Mouse (Mus musculus) ES-Bruce4 (cell line): Measurements from ENCODE around the gene Krt6b.

Source experiments
- CTCF ChIP-seq: IDR thresholded peaks from one replicate; pipeline ENCODE4 v1.8.1; 2011; ENCODE audit warnings: low read depth, low read length
- EP300 ChIP-seq: IDR thresholded peaks from 2 replicates; pipeline ENCODE4 v1.6.1; 2011; ENCODE audit warnings: low read depth, low read length; ENCODE audit not compliant: insufficient read depth
- POLR2A ChIP-seq: IDR thresholded peaks from one replicate; pipeline ENCODE4 v1.8.1; 2011; ENCODE audit warnings: low read length; ENCODE audit not compliant: insufficient read depth

GRCm38 (mm10) chr15:101714356-101714755 is 34.3 kb upstream of the Krt6b start:
- TF ChIP-seq CTCF (no peak), POLR2A (no peak), EP300 (no peak)
